Comparison of ENCODE assay signal across 12 mouse cellular contexts in the genomic region with DNA sequence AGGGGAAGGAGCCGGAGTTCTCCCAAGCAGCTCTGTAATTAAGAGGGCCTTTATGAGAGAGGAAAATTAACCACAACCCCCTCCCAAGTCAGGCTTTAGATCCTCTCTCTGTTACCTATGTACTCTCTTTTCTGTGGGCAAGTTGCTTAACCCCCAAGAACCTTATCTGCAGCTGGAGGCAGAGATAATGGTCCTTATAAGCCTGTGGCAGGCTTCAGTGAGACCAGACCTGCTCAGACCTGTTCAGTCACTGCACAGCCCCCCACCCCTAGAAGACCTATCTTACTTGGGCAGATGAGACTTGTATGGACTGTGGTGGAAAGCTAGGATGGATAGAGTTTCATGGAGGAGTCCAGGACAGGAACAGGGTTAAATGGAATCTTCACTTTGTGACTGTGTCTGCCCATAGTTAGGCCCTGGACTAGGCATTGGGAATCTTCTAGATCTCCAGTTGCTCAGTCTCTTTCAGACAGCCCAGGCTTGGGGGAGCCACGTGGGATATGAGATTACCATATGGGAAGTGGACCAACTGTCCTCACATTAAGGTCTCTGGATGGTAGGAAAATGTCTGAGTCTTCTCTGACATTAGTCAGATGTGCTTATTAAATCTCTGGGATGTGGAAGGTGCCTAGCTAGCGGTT. TPM values are rescaled to one million over a fixed set of nuclear protein-coding genes. Genes with fewer than 3 reads are reported as not detected.
A peak's percentile ranks its signal among the peaks of the same experiment; 100 is the strongest.
DNase-seq lines count a peak whose midpoint lies in the region; ATAC-seq and TF ChIP-seq lines count a peak whose summit lies in the region.
"Had no signal": no experiment of that assay in that cellular context is flagged by ENCODE, and none has a peak within 500 bp of the region (broad histone marks: within the 10 kb centered on the region; RNA-seq: fewer than 3 reads in every experiment).

No protein-coding gene starts in this region.

- H3K9ac ChIP-seq in kidney, embryonic 16.5 days (replicated peaks; ENCODE audit: low read length): no peak overlapping the region
- H3K9ac ChIP-seq in ES-E14 (ENCODE audit: insufficient read depth, low read depth, low read length, poor library complexity, severe bottlenecking): peak overlapping the region; percentile 18; the same call in 1 of the 2 replicates
- H3K9ac ChIP-seq in liver, embryonic 16.5 days (ENCODE audit: low read depth, low read length): no peak overlapping the region; the same call in 1 of the 2 replicates
- H3K9ac ChIP-seq: limb, embryonic 12.5 days; neural tube, embryonic 13.5 days had no signal

- no peak for ATAC-seq in kidney, embryonic 16.5 days (ENCODE audit: low FRiP score, low TSS enrichment)
- ATAC-seq in liver, embryonic 16.5 days (ENCODE audit: low read depth): peak; percentile 82

- no peak overlapping the region for H3K4me3 ChIP-seq in kidney, embryonic 16.5 days (ENCODE audit: low read length)
- H3K4me3 ChIP-seq in ES-E14 (ENCODE audit: insufficient read depth in 1 of 2, low read depth in 1 of 2, low read length in 2 of 2, poor library complexity in 1 of 2, severe bottlenecking in 1 of 2): no peak overlapping the region
- no peak overlapping the region for H3K4me3 ChIP-seq in liver, embryonic 16.5 days (ENCODE audit: low read depth, low read length)
- H3K4me3 ChIP-seq: embryonic facial prominence, embryonic 10.5 days; limb, embryonic 12.5 days; neural tube, embryonic 13.5 days had no signal

- in situ Hi-C loops in ES-E14 (cut with MboI; ENCODE audit: low sequenced_read_pairs in 2 of 2, unreplicated experiment in 2 of 2): no loop called here

- H3K9me3 ChIP-seq in kidney, embryonic 16.5 days (ENCODE audit: low read length): no peaks in the 10 kb centered on the region
- H3K9me3 ChIP-seq in ES-E14 (ENCODE audit: control insufficient read depth, insufficient read depth, low read depth, low read length): no peaks in the 10 kb centered on the region
- no peaks in the 10 kb centered on the region for H3K9me3 ChIP-seq in liver, embryonic 16.5 days (replicated peaks; ENCODE audit: control insufficient read depth, low read length)
- H3K9me3 ChIP-seq: embryonic facial prominence, embryonic 10.5 days; limb, embryonic 12.5 days; neural tube, embryonic 13.5 days had no signal

- H3K27ac ChIP-seq in kidney, embryonic 16.5 days (ENCODE audit: low read length): peak overlapping the region; percentile 26
- H3K27ac ChIP-seq in ES-E14 (ENCODE audit: insufficient read depth, low read depth, low read length, poor library complexity, severe bottlenecking): peak overlapping the region; percentile 76; the same call in 1 of the 2 replicates
- H3K27ac ChIP-seq in liver, embryonic 16.5 days (ENCODE audit: low read length): peak overlapping the region; percentile 62
- H3K27ac ChIP-seq: kidney, postnatal 0 days; limb, embryonic 12.5 days; neural tube, embryonic 13.5 days had no signal

- peaks cover 47% of the 10 kb centered on the region for H3K4me1 ChIP-seq in kidney, embryonic 16.5 days (ENCODE audit: insufficient read depth, low read length)
- H3K4me1 ChIP-seq in ES-E14 (ENCODE audit: control insufficient read depth in 2 of 2, insufficient read depth in 2 of 2, low read length in 2 of 2, poor library complexity in 1 of 2): peaks cover 29 to 54% of the 10 kb centered on the region in 2 experiments
- peaks cover 54% of the 10 kb centered on the region for H3K4me1 ChIP-seq in liver, embryonic 16.5 days (ENCODE audit: control insufficient read depth, low read depth, low read length)

- H3K4me2 ChIP-seq in kidney, embryonic 16.5 days (replicated peaks; ENCODE audit: low read depth, low read length): no peak overlapping the region
- peak overlapping the region; percentile 40 for H3K4me2 ChIP-seq in liver, embryonic 16.5 days (ENCODE audit: low read depth, low read length)
- H3K4me2 ChIP-seq: limb, embryonic 12.5 days; neural tube, embryonic 13.5 days had no signal

- no peaks in the 10 kb centered on the region for H3K27me3 ChIP-seq in kidney, embryonic 16.5 days (ENCODE audit: insufficient read depth, low read length)
- no peaks in the 10 kb centered on the region for H3K27me3 ChIP-seq in liver, embryonic 16.5 days (ENCODE audit: control insufficient read depth, insufficient read depth, low read depth, low read length)
- H3K27me3 ChIP-seq: limb, embryonic 12.5 days; neural tube, embryonic 13.5 days had no signal

- DNase-seq in kidney, postnatal 4 days: no peak
- DNase-seq in ES-E14 (ENCODE audit: low read depth, low spot score): no peak
- peak; percentile 66 for DNase-seq in c-Kit-positive CD71-positive TER-119-positive erythroid progenitor cells, embryonic 14.5 days (ENCODE audit: low spot score)
- no peak for DNase-seq in T-cell, adult 2 months (ENCODE audit: low spot score)
- no peak for DNase-seq in adrenal gland, postnatal 4 days (ENCODE audit: low spot score in 2 of 2)
- DNase-seq: gastrocnemius, postnatal 25 days had no signal

- peaks cover 5% of the 10 kb centered on the region for H3K36me3 ChIP-seq in kidney, embryonic 16.5 days (ENCODE audit: insufficient read depth, low read length)
- H3K36me3 ChIP-seq in ES-E14 (ENCODE audit: control insufficient read depth, insufficient read depth, low read length, poor library complexity, severe bottlenecking): peaks cover 14% of the 10 kb centered on the region
- no peaks in the 10 kb centered on the region; the same call in none of the 2 replicates for H3K36me3 ChIP-seq in liver, embryonic 16.5 days (ENCODE audit: control insufficient read depth, insufficient read depth)

- WGBS in kidney, embryonic 16.5 days: 72% methylated on average over 3 of the region's 3 CpGs
- 30% methylated on average over 3 of the region's 3 CpGs for WGBS in liver, embryonic 16.5 days (ENCODE audit: insufficient replicate concordance)

TF ChIP-seq in ES-E14, 5 proteins besides CTCF, POLR2A, EP300 and RAD21:
- TF ChIP-seq CHD2 (IDR thresholded peaks at IDR 0.05; ENCODE audit: low read depth, low read length) (no peak), ZNF384 (IDR thresholded peaks at IDR 0.05; ENCODE audit: low read depth, low read length) (no peak), HCFC1 (IDR thresholded peaks at IDR 0.05; ENCODE audit: borderline replicate concordance, insufficient read depth, low read length) (no peak), ZC3H11A (IDR thresholded peaks at IDR 0.05; ENCODE audit: borderline replicate concordance, low read depth, low read length) (no peak), MAFK (IDR thresholded peaks at IDR 0.05; ENCODE audit: insufficient read depth, low read depth, low read length) (no peak)

RNA-seq across cellular contexts. Expression of a gene that starts 18.8 kb away (rescaled TPM):
- polyA plus RNA-seq in kidney, embryonic 16.5 days (2015; fragmentation: Nextera tagmentation; extraction: Ambion mirVana): 4.9 and 5.4 TPM in 2 replicates
- 35.0 and 35.9 TPM in 2 replicates for total RNA-seq in ES-E14 (2012; rRNA removed)
- 3.0 and 3.4 TPM in 2 replicates for polyA plus RNA-seq in liver, embryonic 16.5 days (2015; fragmentation: Nextera tagmentation; extraction: Ambion mirVana)
- 1 to 10 TPM; 5.6 TPM for total RNA-seq in adrenal gland, postnatal 4 days (2021)

RNA-seq across cellular contexts. Expression of a gene that starts 23.7 kb away (rescaled TPM):
- polyA plus RNA-seq in kidney, embryonic 16.5 days (2015; fragmentation: Nextera tagmentation; extraction: Ambion mirVana): 19.2 and 19.4 TPM in 2 replicates
- 45.1 and 68.6 TPM in 2 replicates for total RNA-seq in ES-E14 (2012; rRNA removed)
- 2.9 and 4.0 TPM in 2 replicates for polyA plus RNA-seq in liver, embryonic 16.5 days (2015; fragmentation: Nextera tagmentation; extraction: Ambion mirVana)
- 10 to 100 TPM; 22.9 to 26.7 TPM for total RNA-seq in adrenal gland, postnatal 4 days (2021)

RNA-seq across cellular contexts. Expression of a gene that starts 43.8 kb away (rescaled TPM):
- polyA plus RNA-seq in kidney, embryonic 16.5 days (2015; fragmentation: Nextera tagmentation; extraction: Ambion mirVana): 0.36 and 0.51 TPM in 2 replicates
- total RNA-seq in ES-E14 (2012; rRNA removed): 2.6 and 2.9 TPM in 2 replicates
- 0.04 and 0.05 TPM in 2 replicates for polyA plus RNA-seq in liver, embryonic 16.5 days (2015; fragmentation: Nextera tagmentation; extraction: Ambion mirVana)
- total RNA-seq in adrenal gland, postnatal 4 days (2021): under 1 TPM in 1 of 2 experiments, not detected in 1; 0.22 TPM
- total RNA-seq: gastrocnemius, postnatal 25 days had no signal

RNA-seq across cellular contexts. Expression of a gene that starts 49.8 kb away (rescaled TPM):
- polyA plus RNA-seq in kidney, embryonic 16.5 days (2015; fragmentation: Nextera tagmentation; extraction: Ambion mirVana): 332 and 350 TPM in 2 replicates
- total RNA-seq in ES-E14 (2012; rRNA removed): 77.6 and 109 TPM in 2 replicates
- polyA plus RNA-seq in liver, embryonic 16.5 days (2015; fragmentation: Nextera tagmentation; extraction: Ambion mirVana): 164 and 179 TPM in 2 replicates
- total RNA-seq in adrenal gland, postnatal 4 days (2021): 100 to 1,000 TPM; 200 to 206 TPM

Comparison
In these comparisons a context has a peak if more than half of its experiments do, and no peak if none do; other contexts are left out.
1. H3K27ac ChIP-seq: peak in every context shown above with its lines; median percentile 76 in ES-E14; 62 in liver, embryonic 16.5 days; 26 in kidney, embryonic 16.5 days.